Mouse (Mus musculus): ENCODE results near the gene Kmt2c. TPM values are rescaled to one million over a fixed set of nuclear protein-coding genes. Genes with fewer than 3 reads are reported as not detected.

Kmt2c gene
- polyA plus RNA-seq, 1 experiment from 2014 or later, result 8.1 TPM

- 62% methylated on average over 3 of the region's 3 CpGs for WGBS
- Histone ChIP-seq H3K4me2 (ENCODE audit: low read depth, low read length) (no peak overlapping the region), H3K9ac (ENCODE audit: low read depth, low read length) (no peak overlapping the region), H3K4me1 (ENCODE audit: control insufficient read depth, insufficient read depth, low read length) (no peaks in the 10 kb centered on the region), H3K27ac (ENCODE audit: low read length) (no peak overlapping the region), H3K4me3 (ENCODE audit: low read length) (no peak overlapping the region), H3K36me3 (ENCODE audit: control insufficient read depth, insufficient read depth, low read length) (no peaks in the 10 kb centered on the region), H3K9me3 (ENCODE audit: control insufficient read depth, low read length) (no peaks in the 10 kb centered on the region), H3K27me3 (replicated peaks; ENCODE audit: control insufficient read depth, insufficient read depth, low read length) (no peaks in the 10 kb centered on the region)
- peak; percentile 72; the same call in 1 of the 2 replicates for ATAC-seq
Observed at GRCm38 (mm10) chr5:25519820-25520219, 21.2 kb upstream of the Kmt2c start.

GRCm38 (mm10) chr5:25517550-25517949 is 19.0 kb upstream of the Kmt2c start:
- Histone ChIP-seq H3K27ac (ENCODE audit: low read length) (no peak overlapping the region), H3K4me1 (ENCODE audit: control insufficient read depth, insufficient read depth, low read length) (no peaks in the 10 kb centered on the region), H3K9me3 (ENCODE audit: control insufficient read depth, low read length) (no peaks in the 10 kb centered on the region), H3K36me3 (ENCODE audit: control insufficient read depth, insufficient read depth, low read length) (no peaks in the 10 kb centered on the region), H3K27me3 (replicated peaks; ENCODE audit: control insufficient read depth, insufficient read depth, low read length) (no peaks in the 10 kb centered on the region), H3K9ac (ENCODE audit: low read depth, low read length) (no peak overlapping the region), H3K4me2 (ENCODE audit: low read depth, low read length) (no peak overlapping the region), H3K4me3 (ENCODE audit: low read length) (no peak overlapping the region)
- no peak for ATAC-seq
- WGBS, result 78% methylated on average over 5 of the region's 5 CpGs

- 93% methylated on average over 11 of the region's 11 CpGs for WGBS
- Histone ChIP-seq H3K27me3 (replicated peaks; ENCODE audit: control insufficient read depth, insufficient read depth, low read length) (no peaks in the 10 kb centered on the region), H3K27ac (ENCODE audit: low read length) (no peak overlapping the region), H3K4me3 (ENCODE audit: low read length) (no peak overlapping the region), H3K4me1 (ENCODE audit: control insufficient read depth, insufficient read depth, low read length) (no peaks in the 10 kb centered on the region), H3K36me3 (ENCODE audit: control insufficient read depth, insufficient read depth, low read length) (no peaks in the 10 kb centered on the region), H3K9ac (ENCODE audit: low read depth, low read length) (no peak overlapping the region), H3K9me3 (ENCODE audit: control insufficient read depth, low read length) (no peaks in the 10 kb centered on the region), H3K4me2 (ENCODE audit: low read depth, low read length) (no peak overlapping the region)
- ATAC-seq, result no peak
Observed at GRCm38 (mm10) chr5:25516301-25516895, 17.8 kb upstream of the Kmt2c start.

- H3K4me1 ChIP-seq (ENCODE audit: control insufficient read depth, insufficient read depth, low read length), result no peaks in the 10 kb centered on the region
- no peaks in the 10 kb centered on the region for H3K36me3 ChIP-seq (ENCODE audit: control insufficient read depth, insufficient read depth, low read length)
- no peaks in the 10 kb centered on the region for H3K27me3 ChIP-seq (replicated peaks; ENCODE audit: control insufficient read depth, insufficient read depth, low read length)
- no peak within 1 kb of the TSS for H3K4me3 ChIP-seq (ENCODE audit: low read length)
- no peaks in the 10 kb centered on the region for H3K9me3 ChIP-seq (ENCODE audit: control insufficient read depth, low read length)
- WGBS, result 89% methylated on average over 5 of the region's 5 CpGs
- H3K4me2 ChIP-seq (ENCODE audit: low read depth, low read length), result no peak within 1 kb of the TSS
- H3K9ac ChIP-seq (ENCODE audit: low read depth, low read length), result no peak within 1 kb of the TSS
- no peak within 1 kb of the TSS for H3K27ac ChIP-seq (ENCODE audit: low read length)
- ATAC-seq, result no peak
Observed at GRCm38 (mm10) chr5:25515767-25516166, 17.2 kb upstream of the Kmt2c start, which contains the start of gene Cct8l1. Gene Cct8l1, plus strand, starts transcription at chr5:25516067.

GRCm38 (mm10) chr5:25506041-25506440 is 7.5 kb upstream of the Kmt2c start:
- Histone ChIP-seq H3K4me2 (ENCODE audit: low read depth, low read length) (no peak overlapping the region), H3K4me3 (ENCODE audit: low read length) (no peak overlapping the region), H3K36me3 (ENCODE audit: control insufficient read depth, insufficient read depth, low read length) (no peaks in the 10 kb centered on the region), H3K4me1 (ENCODE audit: control insufficient read depth, insufficient read depth, low read length) (no peaks in the 10 kb centered on the region), H3K27ac (ENCODE audit: low read length) (no peak overlapping the region), H3K9ac (ENCODE audit: low read depth, low read length) (no peak overlapping the region), H3K9me3 (ENCODE audit: control insufficient read depth, low read length) (no peaks in the 10 kb centered on the region), H3K27me3 (replicated peaks; ENCODE audit: control insufficient read depth, insufficient read depth, low read length) (no peaks in the 10 kb centered on the region)
- WGBS, result 92% methylated on average over 5 of the region's 5 CpGs
- no peak for ATAC-seq

GRCm38 (mm10) chr5:25500686-25501085 is 2.1 kb upstream of the Kmt2c start:
- no peaks in the 10 kb centered on the region for H3K9me3 ChIP-seq (ENCODE audit: control insufficient read depth, low read length)
- H3K9ac ChIP-seq (ENCODE audit: low read depth, low read length), result no peak overlapping the region
- H3K4me2 ChIP-seq (ENCODE audit: low read depth, low read length), result peak overlapping the region; percentile 60
- H3K27ac ChIP-seq (ENCODE audit: low read length), result no peak overlapping the region
- peaks cover 9% of the 10 kb centered on the region for H3K4me1 ChIP-seq (ENCODE audit: control insufficient read depth, insufficient read depth, low read length)
- no peak overlapping the region; the same call in 1 of the 2 replicates for H3K4me3 ChIP-seq (ENCODE audit: low read length)
- H3K27me3 ChIP-seq (replicated peaks; ENCODE audit: control insufficient read depth, insufficient read depth, low read length), result no peaks in the 10 kb centered on the region
- 72% methylated on average over 7 of the region's 7 CpGs for WGBS
- no peak for ATAC-seq
- no peaks in the 10 kb centered on the region for H3K36me3 ChIP-seq (ENCODE audit: control insufficient read depth, insufficient read depth, low read length)

GRCm38 (mm10) chr5:25499423-25500398 is 1.1 kb upstream of the Kmt2c start:
- no peaks in the 10 kb centered on the region for H3K36me3 ChIP-seq (ENCODE audit: control insufficient read depth, insufficient read depth, low read length)
- ATAC-seq, result peak; percentile 85
- no peaks in the 10 kb centered on the region for H3K27me3 ChIP-seq (replicated peaks; ENCODE audit: control insufficient read depth, insufficient read depth, low read length)
- H3K9me3 ChIP-seq (ENCODE audit: control insufficient read depth, low read length), result no peaks in the 10 kb centered on the region
- H3K4me1 ChIP-seq (ENCODE audit: control insufficient read depth, insufficient read depth, low read length), result peaks cover 9% of the 10 kb centered on the region
- H3K9ac ChIP-seq (ENCODE audit: low read depth, low read length), result peak overlapping the region; percentile 88
- peak overlapping the region; percentile 61 for H3K4me2 ChIP-seq (ENCODE audit: low read depth, low read length)
- WGBS, result under 1% methylated on average over 75 of the region's 90 CpGs
- H3K4me3 ChIP-seq (ENCODE audit: low read length), result peak overlapping the region; percentile 98
- H3K27ac ChIP-seq (ENCODE audit: low read length), result peak overlapping the region; percentile 99

GRCm38 (mm10) chr5:25498821-25499422 is 339 bp upstream of the Kmt2c start:
- H3K36me3 ChIP-seq (ENCODE audit: control insufficient read depth, insufficient read depth, low read length), result no peaks in the 10 kb centered on the region
- H3K4me3 ChIP-seq (ENCODE audit: low read length), result peak overlapping the region; percentile 98
- whole genome bisulfite sequencing, result under 1% methylated on average over 35 of the region's 87 CpGs
- H3K4me2 ChIP-seq (ENCODE audit: low read depth, low read length), result peak overlapping the region; percentile 61
- peak overlapping the region; percentile 88 for H3K9ac ChIP-seq (ENCODE audit: low read depth, low read length)
- no peaks in the 10 kb centered on the region for H3K27me3 ChIP-seq (replicated peaks; ENCODE audit: control insufficient read depth, insufficient read depth, low read length)
- peak overlapping the region; percentile 99 for H3K27ac ChIP-seq (ENCODE audit: low read length)
- peaks cover 9% of the 10 kb centered on the region for H3K4me1 ChIP-seq (ENCODE audit: control insufficient read depth, insufficient read depth, low read length)
- ATAC-seq, result peak; percentile 85
- H3K9me3 ChIP-seq (ENCODE audit: control insufficient read depth, low read length), result no peaks in the 10 kb centered on the region

- peak overlapping the region; percentile 99 for H3K27ac ChIP-seq (ENCODE audit: low read length)
- peaks cover 9% of the 10 kb centered on the region for H3K4me1 ChIP-seq (ENCODE audit: control insufficient read depth, insufficient read depth, low read length)
- H3K36me3 ChIP-seq (ENCODE audit: control insufficient read depth, insufficient read depth, low read length), result no peaks in the 10 kb centered on the region
- no peaks in the 10 kb centered on the region for H3K27me3 ChIP-seq (replicated peaks; ENCODE audit: control insufficient read depth, insufficient read depth, low read length)
- peak overlapping the region; percentile 98 for H3K4me3 ChIP-seq (ENCODE audit: low read length)
- H3K9ac ChIP-seq (ENCODE audit: low read depth, low read length), result peak overlapping the region; percentile 88
- under 1% methylated on average over 73 of the region's 78 CpGs for WGBS
- H3K9me3 ChIP-seq (ENCODE audit: control insufficient read depth, low read length), result no peaks in the 10 kb centered on the region
- peak overlapping the region; percentile 70 for H3K4me2 ChIP-seq (ENCODE audit: low read depth, low read length)
- peak; percentile 29 for ATAC-seq
Observed at GRCm38 (mm10) chr5:25497720-25498345, 750 bp downstream of the Kmt2c start.

Data from intestine, embryonic 16.5 days (tissue).